Mouse (Mus musculus) megakaryocyte, embryonic 14.5 days (primary cell): ENCODE measurements around the gene Nrl. TPM values are rescaled to one million over a fixed set of nuclear protein-coding genes. Genes with fewer than 3 reads are reported as not detected.
A peak's percentile ranks its signal among the peaks of the same experiment; 100 is the strongest.

Source experiments
- H3K27me3 ChIP-seq: replicated peaks from 2 replicates; pipeline ENCODE3; 2012; ENCODE audit warnings: inconsistent platforms
- H3K36me3 ChIP-seq: replicated peaks from 2 replicates; pipeline ENCODE3; 2012; ENCODE audit warnings: low read length, inconsistent platforms, mixed read lengths
- H3K4me1 ChIP-seq: 2 replicates; pipeline ENCODE4 v1.6.1; 2012; ENCODE audit warnings: inconsistent platforms
- H3K4me3 ChIP-seq: replicated peaks from 2 replicates; pipeline ENCODE3; 2012; ENCODE audit warnings: moderate library complexity, mild to moderate bottlenecking, inconsistent platforms
- H3K9me3 ChIP-seq: 2 replicates; pipeline ENCODE4 v1.6.1; 2012; ENCODE audit warnings: inconsistent platforms
- FLI1 ChIP-seq: IDR thresholded peaks from 2 replicates; pipeline ENCODE4 v1.6.1; 2012; ENCODE audit warnings: low read length, inconsistent platforms, mixed read lengths
- GATA1 ChIP-seq: IDR thresholded peaks from 3 replicates; pipeline ENCODE4 v1.6.1; 2012; ENCODE audit warnings: mixed read lengths, low read length, inconsistent platforms, borderline replicate concordance
- polyA plus RNA-seq: library from polyadenylated mRNA; stranded (reverse); fragments of >175 nt; gene quantifications from 2 replicates; pipeline ENCODE4 v1.2.3, GENCODE M21; 2012; ENCODE audit warnings: low replicate concordance; ENCODE audit not compliant: insufficient read depth

Nrl gene
- polyA plus RNA-seq, 1 experiment: not detected

- no peaks in the 10 kb centered on the region for H3K27me3 ChIP-seq
- peaks cover 55% of the 10 kb centered on the region for H3K4me1 ChIP-seq
- no peaks in the 10 kb centered on the region for H3K9me3 ChIP-seq
- TF ChIP-seq GATA1: no peak
- no peak for TF ChIP-seq FLI1
- H3K4me3 ChIP-seq: peak overlapping the region; percentile 28
- peaks cover 13% of the 10 kb centered on the region for H3K36me3 ChIP-seq
These were observed 32.8 kb upstream of the Nrl start for GRCm38 (mm10) chr14:55557587-55557986.

DNA sequence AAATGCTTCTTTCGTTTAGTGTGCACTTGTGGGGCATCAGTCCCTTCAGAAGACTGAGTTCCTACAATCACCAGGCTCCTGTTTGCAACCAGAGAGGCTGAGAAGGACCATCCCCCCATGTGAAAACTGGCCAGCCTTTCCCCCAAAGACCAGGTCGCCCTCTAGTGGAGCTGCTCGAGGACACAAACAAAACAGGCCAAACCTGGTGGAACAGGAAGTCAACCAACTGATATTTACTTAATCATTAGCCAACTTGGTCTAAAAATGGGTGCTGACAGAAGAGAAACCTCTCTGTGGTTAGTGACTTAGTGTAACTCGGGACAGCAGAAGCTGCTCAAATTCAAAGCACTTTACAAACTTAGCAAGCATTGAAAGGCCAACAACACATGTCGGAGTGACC is 32.2 kb upstream of the Nrl start:
- peaks cover 9% of the 10 kb centered on the region for H3K36me3 ChIP-seq
- TF ChIP-seq FLI1 (no peak), GATA1 (no peak)
- H3K27me3 ChIP-seq: no peaks in the 10 kb centered on the region
- H3K4me1 ChIP-seq: peaks cover 52% of the 10 kb centered on the region
- peak overlapping the region; percentile 77 for H3K4me3 ChIP-seq
- no peaks in the 10 kb centered on the region for H3K9me3 ChIP-seq

GRCm38 (mm10) chr14:55555788-55556187 is 31.0 kb upstream of the Nrl start:
- Histone ChIP-seq H3K36me3 (peaks cover under 1% of the 10 kb centered on the region), H3K9me3 (no peaks in the 10 kb centered on the region), H3K4me3 (no peak overlapping the region), H3K4me1 (peaks cover 40% of the 10 kb centered on the region), H3K27me3 (no peaks in the 10 kb centered on the region)
- TF ChIP-seq FLI1 (no peak), GATA1 (no peak)

DNA sequence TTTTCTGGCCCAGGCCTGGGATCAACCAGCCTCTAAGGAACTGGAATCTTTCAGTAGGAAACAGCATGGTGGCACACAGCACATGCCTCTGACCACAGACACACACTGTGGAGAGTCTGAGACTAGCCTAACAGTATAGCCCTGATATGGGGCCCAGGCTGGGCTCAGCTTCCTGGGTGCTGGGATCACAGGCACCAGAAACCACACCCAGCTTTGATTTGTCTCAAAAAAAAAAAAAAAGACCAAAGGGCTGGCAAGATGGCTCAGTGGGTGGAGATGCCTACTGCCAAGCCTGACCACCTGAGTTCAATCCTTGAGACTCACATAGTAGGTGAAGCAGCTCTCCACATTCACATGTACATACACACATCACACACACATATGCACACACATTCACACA is 29.9 kb upstream of the Nrl start:
- Histone ChIP-seq H3K4me3 (no peak overlapping the region), H3K4me1 (peaks cover 40% of the 10 kb centered on the region), H3K9me3 (no peaks in the 10 kb centered on the region), H3K27me3 (no peaks in the 10 kb centered on the region), H3K36me3 (peaks cover 11% of the 10 kb centered on the region)
- TF ChIP-seq FLI1 (no peak), GATA1 (no peak)

GRCm38 (mm10) chr14:55551794-55552193 is 27.0 kb upstream of the Nrl start:
- H3K9me3 ChIP-seq: no peaks in the 10 kb centered on the region
- peaks cover 24% of the 10 kb centered on the region for H3K4me1 ChIP-seq
- TF ChIP-seq FLI1 (no peak), GATA1 (no peak)
- no peak overlapping the region for H3K4me3 ChIP-seq
- H3K27me3 ChIP-seq: no peaks in the 10 kb centered on the region
- peaks cover 39% of the 10 kb centered on the region for H3K36me3 ChIP-seq

DNA sequence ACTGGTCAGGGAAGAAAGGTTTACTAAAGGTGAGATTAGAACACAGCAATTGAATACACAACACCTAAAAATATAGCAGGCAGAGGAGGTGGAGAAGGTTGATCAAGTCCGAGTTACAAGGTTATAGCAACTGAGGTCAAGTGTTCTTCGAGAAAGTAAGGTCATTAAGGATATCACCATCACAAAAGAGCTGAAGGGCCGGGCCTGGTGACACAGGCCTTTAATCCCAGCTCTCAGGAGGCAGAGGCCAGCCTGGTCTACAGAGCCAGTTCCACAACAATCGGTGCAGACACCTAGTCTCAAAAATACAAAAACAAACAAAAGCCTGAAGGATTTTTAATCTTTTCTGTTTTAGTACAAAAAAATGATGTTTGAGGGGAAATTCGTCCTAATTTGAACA is 26.6 kb upstream of the Nrl start:
- Histone ChIP-seq H3K27me3 (no peaks in the 10 kb centered on the region), H3K4me1 (peaks cover 22% of the 10 kb centered on the region), H3K36me3 (peaks cover 44% of the 10 kb centered on the region), H3K4me3 (no peak overlapping the region), H3K9me3 (no peaks in the 10 kb centered on the region)
- TF ChIP-seq GATA1: no peak

- peaks cover 55% of the 10 kb centered on the region for H3K36me3 ChIP-seq
These were observed 25.4 kb upstream of the Nrl start for GRCm38 (mm10) chr14:55550191-55550590.

DNA sequence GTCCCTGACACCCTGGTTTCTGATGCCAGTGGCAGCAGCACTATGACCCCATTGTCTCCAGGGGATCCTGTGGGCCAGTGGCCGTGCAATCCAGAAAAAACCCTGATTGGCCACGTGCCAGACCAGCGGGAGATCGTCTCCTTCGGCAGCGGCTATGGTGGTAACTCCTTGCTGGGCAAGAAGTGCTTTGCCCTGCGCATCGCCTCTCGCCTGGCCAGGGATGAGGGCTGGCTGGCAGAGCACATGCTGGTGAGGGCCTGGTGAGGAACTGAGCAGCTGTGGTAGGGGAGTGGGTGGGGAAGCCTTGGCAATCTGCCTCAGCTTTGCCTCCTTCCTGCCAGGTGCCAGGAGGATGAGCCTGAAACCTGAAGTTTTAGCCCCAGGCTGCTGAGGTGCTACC is 19.6 kb upstream of the Nrl start:
- peaks cover 47% of the 10 kb centered on the region for H3K4me1 ChIP-seq
- no peaks in the 10 kb centered on the region for H3K27me3 ChIP-seq
- TF ChIP-seq GATA1: no peak
- no peak for TF ChIP-seq FLI1
- H3K9me3 ChIP-seq: no peaks in the 10 kb centered on the region
- H3K36me3 ChIP-seq: peaks cover 77% of the 10 kb centered on the region
- no peak overlapping the region for H3K4me3 ChIP-seq

More at GRCm38 (mm10) chr14:55550191-55550590, 25.4 kb upstream of the Nrl start:
- Histone ChIP-seq H3K4me3 (no peak overlapping the region), H3K27me3 (no peaks in the 10 kb centered on the region), H3K4me1 (peaks cover 24% of the 10 kb centered on the region), H3K9me3 (no peaks in the 10 kb centered on the region)
- TF ChIP-seq GATA1 (no peak), FLI1 (no peak)

DNA sequence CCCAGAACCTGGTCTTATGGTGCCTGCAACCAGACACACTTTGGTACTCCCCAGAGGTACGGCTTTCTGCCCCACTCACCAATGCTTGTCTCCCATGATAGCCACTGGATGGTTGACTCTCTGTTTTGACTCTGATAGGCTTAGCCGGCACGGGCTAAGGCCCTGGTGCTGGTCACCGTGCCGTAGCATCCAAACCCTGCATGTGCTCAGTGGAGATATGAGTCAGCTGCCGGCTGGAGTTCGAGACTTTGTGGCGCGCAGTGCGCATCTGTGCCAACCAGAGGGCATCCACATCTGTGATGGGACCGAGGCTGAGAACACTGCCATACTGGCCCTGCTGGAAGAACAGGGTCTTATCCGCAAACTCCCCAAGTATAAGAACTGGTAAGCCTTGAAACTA is 17.5 kb upstream of the Nrl start:
- Histone ChIP-seq H3K36me3 (peaks cover 57% of the 10 kb centered on the region), H3K27me3 (no peaks in the 10 kb centered on the region), H3K4me3 (no peak overlapping the region), H3K4me1 (peaks cover 51% of the 10 kb centered on the region), H3K9me3 (no peaks in the 10 kb centered on the region)
- TF ChIP-seq FLI1 (no peak), GATA1 (no peak)

DNA sequence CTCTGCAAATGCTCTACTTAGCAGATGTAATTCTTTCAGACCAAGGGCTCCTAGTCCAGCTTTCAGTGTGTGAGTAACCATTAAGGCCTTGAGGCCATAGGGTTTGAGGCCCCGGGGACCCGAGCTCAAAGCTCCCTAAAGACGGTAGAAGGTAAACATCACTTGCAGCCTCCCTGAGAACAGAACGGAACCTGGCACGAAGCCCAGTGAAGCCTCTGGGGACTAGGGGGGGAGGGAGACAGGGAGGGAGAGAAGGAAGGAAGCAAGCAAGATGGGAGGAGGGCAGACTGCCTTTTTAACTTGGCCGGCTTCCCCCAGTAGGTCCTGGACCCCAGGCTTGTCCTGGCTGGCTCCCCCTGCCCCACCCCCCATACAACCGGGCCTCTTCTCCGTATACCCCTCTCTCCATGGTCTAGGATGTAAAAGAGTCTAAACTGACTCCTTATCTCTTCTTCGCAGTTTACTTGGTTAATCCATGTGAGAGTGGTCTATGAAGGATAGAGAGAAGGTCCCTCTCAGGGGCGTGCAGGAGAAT is 16.1 kb upstream of the Nrl start:
- no peak for TF ChIP-seq GATA1
- Histone ChIP-seq H3K9me3 (no peaks in the 10 kb centered on the region), H3K27me3 (peaks cover 2% of the 10 kb centered on the region), H3K4me1 (peaks cover 49% of the 10 kb centered on the region), H3K4me3 (peak overlapping the region; percentile 98), H3K36me3 (peaks cover 42% of the 10 kb centered on the region)

DNA sequence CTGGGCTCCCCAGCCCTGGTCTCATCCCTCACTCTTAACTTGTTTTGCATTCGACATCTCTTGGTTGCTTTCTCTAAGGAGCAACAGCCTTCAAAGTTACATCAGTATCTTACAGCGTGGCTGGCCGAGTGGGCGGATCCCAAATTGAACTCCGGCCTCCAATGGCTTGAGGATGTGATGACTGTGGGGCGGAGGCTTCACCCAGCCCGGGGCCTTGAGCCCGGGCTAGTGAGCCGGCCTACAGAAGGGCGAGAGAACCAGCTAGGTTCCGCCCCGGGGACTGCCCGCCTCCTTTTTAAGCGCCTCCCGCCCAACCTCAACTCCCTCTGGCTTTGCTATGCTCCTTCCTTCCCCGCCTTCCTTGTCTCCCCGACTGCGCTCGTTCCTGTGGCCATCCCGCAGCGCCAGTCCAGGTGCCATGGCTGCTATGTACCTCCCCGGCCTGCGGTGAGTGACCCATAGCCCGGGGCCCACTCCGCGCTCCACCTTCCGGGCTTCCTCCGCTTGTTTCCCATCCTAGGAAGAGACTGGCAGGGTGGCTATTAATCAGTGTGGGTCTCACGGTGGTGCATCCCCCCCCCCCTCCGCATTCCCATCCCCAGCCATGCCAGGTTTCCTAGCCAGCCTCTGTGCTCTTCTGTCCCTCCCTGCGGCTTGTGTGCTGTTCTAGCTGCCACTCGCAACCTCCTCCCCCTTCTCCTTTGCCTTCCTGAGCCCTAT is 15.4 kb upstream of the Nrl start, which contains the start of gene Pck2:
Gene Pck2 (plus strand): TSS at position 200 of the 720 bp plus-strand sequence.
- TF ChIP-seq FLI1 (no peak), GATA1 (no peak)
- no peaks in the 10 kb centered on the region for H3K9me3 ChIP-seq

More for the DNA sequence above, 15.4 kb upstream of the Nrl start, which contains the start of gene Pck2:
- peaks cover 36% of the 10 kb centered on the region for H3K36me3 ChIP-seq
- H3K4me1 ChIP-seq: peaks cover 48% of the 10 kb centered on the region
- peak within 1 kb of the TSS; percentile 98 for H3K4me3 ChIP-seq
- peaks cover 2% of the 10 kb centered on the region for H3K27me3 ChIP-seq
